Mouse (Mus musculus) midbrain, embryonic 16.5 days (tissue): Measurements from ENCODE around the gene 2510002D24Rik. TPM values are rescaled to one million over a fixed set of nuclear protein-coding genes. Genes with fewer than 3 reads are reported as not detected.
A peak's percentile ranks its signal among the peaks of the same experiment; 100 is the strongest.

Experiments
- ATAC-seq: fragments of 200-750 bp; cut with Nextera tagmentation; 2 replicates; pipeline ENCODE4 v1.8.0; 2017; ENCODE audit warnings: moderate TSS enrichment
- H3K27ac ChIP-seq: fragments of 300-500 bp; sonication (generic); 2 replicates; pipeline ENCODE4 v1.5.1; 2014; ENCODE audit warnings: mild to moderate bottlenecking, low read length, mixed read lengths
- H3K27me3 ChIP-seq: fragments of 300-500 bp; sonication (generic); 2 replicates; pipeline ENCODE4 v1.6.1; 2014; ENCODE audit warnings: low read depth, low read length, mixed read lengths; ENCODE audit not compliant: control insufficient read depth, insufficient read depth
- H3K36me3 ChIP-seq: fragments of 300-500 bp; sonication (generic); 2 replicates; pipeline ENCODE4 v1.6.1; 2014; ENCODE audit warnings: mild to moderate bottlenecking, low read length, moderate library complexity, mixed read lengths; ENCODE audit not compliant: control insufficient read depth, insufficient read depth
- H3K4me1 ChIP-seq: fragments of 300-500 bp; sonication (generic); 2 replicates; pipeline ENCODE4 v1.6.1; 2014; ENCODE audit warnings: mild to moderate bottlenecking, low read length, mixed read lengths; ENCODE audit not compliant: control insufficient read depth, insufficient read depth
- H3K4me2 ChIP-seq: fragments of 300-500 bp; sonication (generic); 2 replicates; pipeline ENCODE4 v1.6.1; 2014; ENCODE audit warnings: mild to moderate bottlenecking, low read length, mixed read lengths
- H3K4me3 ChIP-seq: fragments of 300-500 bp; sonication (generic); 2 replicates; pipeline ENCODE4 v1.5.1; 2014; ENCODE audit warnings: low read depth, mild to moderate bottlenecking, low read length, moderate library complexity, mixed read lengths
- H3K9ac ChIP-seq: fragments of 300-500 bp; sonication (generic); 2 replicates; pipeline ENCODE4 v1.6.1; 2014; ENCODE audit warnings: low read depth, low read length, mixed read lengths
- H3K9me3 ChIP-seq: fragments of 300-500 bp; sonication (generic); replicated peaks from 2 replicates; pipeline ENCODE4 v1.6.1; 2014; ENCODE audit warnings: mild to moderate bottlenecking, low read length, mixed read lengths; ENCODE audit not compliant: control insufficient read depth, poor library complexity, severe bottlenecking
- WGBS: fragments of 180-500 bp; shearing (Covaris S2); extraction: QIAGEN DNeasy Blood & Tissue Kit; methylation state at CpG from one replicate; pipeline ENCODE4 v1.1.7; 2014; 5-methylcytosine and 5-hydroxymethylcytosine counted together
- polyA plus RNA-seq: library from polyadenylated mRNA; unstranded; fragments of >200 nt; fragmentation: Nextera tagmentation; extraction: Ambion mirVana; gene quantifications from 2 replicates; pipeline ENCODE4 v1.2.1, GENCODE M21; 2015

The 2510002D24Rik gene
- 45.8 and 50.3 TPM in 2 replicates for polyA plus RNA-seq

DNA sequence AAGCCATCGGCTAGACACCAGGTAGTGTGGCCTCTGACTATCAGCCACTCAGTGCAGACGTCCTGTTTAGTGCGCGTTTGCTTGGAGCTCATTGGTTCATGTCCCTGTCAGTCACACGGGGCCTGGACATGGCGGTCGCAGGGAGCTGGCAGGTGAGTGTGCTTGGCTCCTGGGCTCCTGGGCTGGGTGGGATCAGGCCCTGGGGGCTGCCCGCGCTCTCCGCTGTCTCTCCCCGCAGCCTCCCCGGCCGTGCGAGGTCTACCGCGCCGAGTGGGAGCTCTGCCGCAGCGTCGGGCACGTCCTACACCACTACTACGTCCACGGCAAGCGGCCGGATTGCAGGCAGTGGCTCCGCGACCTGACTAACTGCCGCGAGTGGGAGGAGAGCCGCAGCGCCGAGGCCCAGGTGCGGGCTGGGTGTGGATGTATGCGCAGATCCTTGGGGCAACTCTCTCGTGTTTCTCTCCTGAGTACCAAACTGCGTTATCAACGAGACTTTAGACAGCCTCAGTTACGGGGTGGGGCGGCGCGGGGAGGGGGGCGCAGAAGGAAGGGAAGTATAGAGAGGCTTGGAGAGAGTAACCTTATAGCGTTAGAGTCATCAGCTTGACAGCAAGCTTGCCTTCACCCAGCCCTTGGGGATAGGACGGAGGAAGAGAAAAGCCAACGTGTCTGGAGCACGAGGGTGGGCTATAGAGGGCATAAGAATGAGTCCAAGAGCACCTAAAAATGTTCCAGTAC is at the start of gene 2510002D24Rik, which contains the start of gene Gm28539:
TSS of gene 2510002D24Rik (plus strand) at position 111 of the 741 bp plus-strand sequence.
TSS of gene Gm28539 (plus strand) at position 117 of the 741 bp plus-strand sequence.
- Histone ChIP-seq H3K4me3 (peak within 1 kb of the TSS; percentile 94), H3K36me3 (peaks cover 6% of the 10 kb centered on the region; the same call in 1 of the 2 replicates)
- 1% methylated on average over 46 of the region's 46 CpGs for WGBS

GRCm38 (mm10) chr16:18786652-18787051 is 49.7 kb upstream of the 2510002D24Rik start:
- Histone ChIP-seq H3K36me3 (no peaks in the 10 kb centered on the region), H3K9ac (no peak overlapping the region), H3K4me1 (no peaks in the 10 kb centered on the region), H3K4me3 (no peak overlapping the region), H3K27me3 (no peaks in the 10 kb centered on the region), H3K27ac (no peak overlapping the region), H3K9me3 (no peaks in the 10 kb centered on the region), H3K4me2 (no peak overlapping the region)
- 93% methylated on average over 10 of the region's 10 CpGs for WGBS
- no peak for ATAC-seq

More for the DNA sequence above, at the start of gene 2510002D24Rik, which contains the start of gene Gm28539:
- peaks cover 4% of the 10 kb centered on the region; the same call in 1 of the 2 replicates for H3K4me1 ChIP-seq
- H3K9me3 ChIP-seq, result no peaks in the 10 kb centered on the region
- peak within 1 kb of the TSS; percentile 80 for H3K4me2 ChIP-seq
- H3K27ac ChIP-seq, result peak within 1 kb of the TSS; percentile 85
- ATAC-seq, result peak; percentile 99
- no peaks in the 10 kb centered on the region for H3K27me3 ChIP-seq
- peak within 1 kb of the TSS; percentile 93 for H3K9ac ChIP-seq

DNA sequence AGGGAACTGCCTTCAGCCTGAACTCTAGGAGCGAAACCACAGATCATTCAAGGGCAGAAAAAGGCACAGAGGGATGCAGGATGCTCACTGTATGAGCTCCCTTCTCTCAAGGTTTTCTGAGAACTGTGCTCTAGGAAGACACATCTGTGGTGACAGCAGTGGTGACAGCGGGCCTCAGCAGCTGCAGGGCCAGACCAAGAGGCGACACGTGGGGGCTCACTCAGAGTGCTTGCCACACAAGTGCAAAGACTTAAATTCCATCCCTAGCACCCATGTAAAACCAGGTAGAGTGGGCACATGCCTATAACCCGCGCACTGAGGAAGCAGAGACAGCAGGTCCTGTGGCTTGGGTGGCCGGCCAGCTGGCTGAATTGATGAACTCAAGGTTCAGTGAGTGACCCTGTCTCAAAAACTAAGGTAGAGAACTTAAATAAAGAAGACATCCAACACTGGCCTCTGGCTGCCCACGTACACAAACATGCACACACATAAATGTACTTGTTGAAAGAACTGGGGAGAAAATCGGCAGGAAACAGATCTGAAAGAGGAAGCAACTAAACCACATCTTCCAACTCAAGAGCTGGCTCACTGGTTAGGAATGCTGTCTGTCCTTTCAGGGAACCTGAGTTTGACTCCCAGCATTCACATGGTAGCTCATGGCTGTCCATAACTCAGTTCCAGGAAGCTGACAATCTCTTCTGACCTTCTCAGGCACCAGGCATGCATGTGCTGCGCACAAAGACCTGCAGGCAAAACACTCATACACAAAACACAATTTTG is 47.6 kb upstream of the 2510002D24Rik start:
- no peak overlapping the region for H3K9ac ChIP-seq
- ATAC-seq, result no peak

DNA sequence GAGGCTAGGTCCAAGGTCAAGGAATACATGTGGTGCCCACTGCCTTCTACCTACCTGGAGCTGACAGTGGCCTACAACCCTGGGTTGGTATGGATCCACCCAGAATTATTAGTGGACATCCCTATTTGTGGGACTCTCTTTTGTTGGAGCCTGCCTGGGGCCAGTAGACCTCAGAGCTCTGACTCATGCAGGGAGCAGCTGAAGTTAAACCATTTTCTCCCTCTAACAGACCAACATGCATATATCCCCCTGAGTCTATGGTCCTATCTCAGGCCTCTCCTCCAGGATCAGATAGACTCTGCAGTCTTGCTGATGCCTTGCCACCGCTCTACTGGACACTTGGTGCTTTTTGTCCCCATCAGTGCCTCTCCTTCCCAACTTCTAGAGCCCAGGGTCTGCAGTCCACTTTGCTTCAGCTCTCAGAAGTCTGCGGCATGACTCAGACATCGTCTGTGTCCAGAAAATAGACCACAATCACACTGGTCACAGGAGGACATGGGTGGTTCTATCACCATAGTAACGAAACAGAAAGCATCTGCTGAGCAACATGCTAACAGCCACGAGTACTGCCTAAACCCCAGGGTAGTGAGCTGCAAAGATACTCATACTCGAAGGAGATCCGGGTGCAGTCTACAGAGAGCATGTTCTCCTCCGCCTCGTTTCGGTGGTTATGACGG is 41.0 kb upstream of the 2510002D24Rik start:
- Histone ChIP-seq H3K36me3 (no peaks in the 10 kb centered on the region), H3K4me2 (no peak overlapping the region), H3K27me3 (no peaks in the 10 kb centered on the region), H3K27ac (no peak overlapping the region), H3K4me3 (no peak overlapping the region), H3K4me1 (no peaks in the 10 kb centered on the region), H3K9me3 (no peaks in the 10 kb centered on the region), H3K9ac (no peak overlapping the region)
- WGBS, result 88% methylated on average over 11 of the region's 11 CpGs
- ATAC-seq, result no peak

More for the DNA sequence above, 47.6 kb upstream of the 2510002D24Rik start:
- Histone ChIP-seq H3K4me1 (no peaks in the 10 kb centered on the region), H3K4me2 (no peak overlapping the region), H3K27me3 (no peaks in the 10 kb centered on the region), H3K9me3 (no peaks in the 10 kb centered on the region), H3K27ac (no peak overlapping the region), H3K36me3 (no peaks in the 10 kb centered on the region), H3K4me3 (no peak overlapping the region)
- 88% methylated on average over 10 of the region's 10 CpGs for WGBS

- Histone ChIP-seq H3K4me3 (no peak overlapping the region), H3K27ac (no peak overlapping the region), H3K9ac (no peak overlapping the region), H3K27me3 (no peaks in the 10 kb centered on the region), H3K4me2 (no peak overlapping the region), H3K36me3 (no peaks in the 10 kb centered on the region), H3K4me1 (no peaks in the 10 kb centered on the region), H3K9me3 (no peaks in the 10 kb centered on the region)
- WGBS, result 80% methylated on average over 7 of the region's 7 CpGs
- ATAC-seq, result no peak
Observed at GRCm38 (mm10) chr16:18796645-18797044, 39.7 kb upstream of the 2510002D24Rik start.

DNA sequence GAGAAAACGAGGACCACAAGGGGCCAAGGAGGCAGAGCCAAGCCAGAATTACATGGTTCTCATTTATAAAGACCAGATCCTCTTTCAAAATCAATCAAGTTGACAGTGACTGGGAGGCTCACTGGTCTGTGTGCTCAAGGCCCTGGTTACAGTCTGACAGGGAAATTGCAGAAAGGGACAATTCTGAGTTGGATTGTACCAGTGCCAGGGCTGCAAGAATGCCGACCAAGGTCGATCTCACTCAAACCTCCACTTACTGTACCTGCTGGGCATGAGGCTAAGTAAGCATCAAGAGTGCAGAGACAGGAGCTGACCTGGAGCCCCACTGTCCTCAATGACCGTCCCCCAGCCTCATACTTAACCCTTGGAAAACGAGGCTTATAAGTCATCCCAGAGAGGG is 38.2 kb upstream of the 2510002D24Rik start:
- no peak for ATAC-seq
- no peak overlapping the region for H3K9ac ChIP-seq

DNA sequence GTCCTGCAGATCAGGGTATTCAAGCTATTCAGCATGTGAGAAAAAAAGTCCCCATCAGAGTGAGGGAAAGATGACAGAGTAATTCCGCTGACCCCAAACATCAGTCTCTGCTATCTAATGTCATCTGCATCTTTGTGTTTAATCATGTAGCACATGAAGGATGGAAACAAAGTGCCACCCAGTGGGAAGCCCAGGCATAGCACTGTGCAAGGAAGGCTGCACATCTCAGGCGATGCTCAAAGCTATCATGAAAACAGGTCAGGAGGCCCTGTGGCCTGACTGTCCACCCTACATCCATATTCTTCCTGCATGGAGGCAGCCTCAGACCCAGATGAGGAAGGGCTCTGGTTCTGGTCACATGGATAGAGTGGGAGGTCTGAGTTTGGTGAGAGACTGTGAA is 37.5 kb upstream of the 2510002D24Rik start:
- Histone ChIP-seq H3K4me3 (no peak overlapping the region), H3K9me3 (no peaks in the 10 kb centered on the region), H3K27ac (no peak overlapping the region), H3K9ac (no peak overlapping the region), H3K36me3 (no peaks in the 10 kb centered on the region), H3K4me2 (no peak overlapping the region), H3K27me3 (no peaks in the 10 kb centered on the region), H3K4me1 (no peaks in the 10 kb centered on the region)
- 65% methylated on average over 2 of the region's 2 CpGs for whole genome bisulfite sequencing
- ATAC-seq, result peak; percentile 73; the same call in 1 of the 2 replicates

More for the DNA sequence above, 38.2 kb upstream of the 2510002D24Rik start:
- Histone ChIP-seq H3K4me1 (no peaks in the 10 kb centered on the region), H3K9me3 (no peaks in the 10 kb centered on the region), H3K36me3 (no peaks in the 10 kb centered on the region), H3K27me3 (no peaks in the 10 kb centered on the region), H3K4me2 (no peak overlapping the region), H3K27ac (no peak overlapping the region), H3K4me3 (no peak overlapping the region)
- WGBS, result 93% methylated on average over 5 of the region's 5 CpGs

DNA sequence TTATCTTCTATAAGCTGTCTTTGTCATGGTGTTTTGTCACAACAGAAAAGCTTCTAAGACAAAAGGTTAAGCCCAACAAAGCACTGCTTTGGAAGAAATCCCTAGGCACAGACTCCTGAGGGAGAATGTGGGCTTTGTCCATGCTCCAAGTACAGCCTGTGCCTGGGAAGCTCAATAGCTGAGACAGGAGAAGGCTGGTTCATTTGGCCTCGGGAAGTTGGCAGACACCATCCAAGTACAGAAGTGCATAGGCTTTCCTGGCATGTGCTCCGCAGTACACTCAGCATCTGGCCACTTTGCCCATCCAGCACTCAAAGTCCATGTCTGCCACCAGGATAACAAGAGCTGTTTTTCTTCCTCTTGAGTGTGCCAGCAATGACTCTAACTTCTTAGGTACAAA is 30.6 kb upstream of the 2510002D24Rik start:
- Histone ChIP-seq H3K9me3 (no peaks in the 10 kb centered on the region), H3K4me3 (no peak overlapping the region), H3K4me2 (no peak overlapping the region), H3K27ac (no peak overlapping the region), H3K4me1 (no peaks in the 10 kb centered on the region), H3K9ac (no peak overlapping the region), H3K27me3 (no peaks in the 10 kb centered on the region), H3K36me3 (no peaks in the 10 kb centered on the region)
- no peak for ATAC-seq
- WGBS, result 94% methylated on average over 2 of the region's 2 CpGs
